Mouse (Mus musculus): ENCODE results near the gene Prpf8. TPM values are rescaled to one million over a fixed set of nuclear protein-coding genes. Genes with fewer than 3 reads are reported as not detected.
"Not testable (repeated sequence)": the region's sequence is repeated elsewhere in the genome, so short reads cannot be mapped to it uniquely, and the experiment has no call there.

Gene Prpf8
- 10 to 100 TPM; 78.7 to 89.4 TPM for total RNA-seq (2021)

GRCm38 (mm10) chr11:75486601-75487285, at the start of gene Prpf8:
Gene Prpf8, plus strand, starts transcription at chr11:75486816.
- intact Hi-C loops (cut with DNase I), result loop anchor here (5.0 to 10.0 kb wide), 2 partner anchors 84 to 312 kb away; partner anchors contain the start of gene Ovca2
- DNase-seq (ENCODE audit: low spot score), result peak; percentile 97

- DNase-seq (ENCODE audit: low spot score), result no peak
- intact Hi-C loops (cut with DNase I), result no loop called here
These were observed 48.4 kb upstream of the Prpf8 start for GRCm38 (mm10) chr11:75438194-75438593.

- DNase-seq (ENCODE audit: low spot score), result no peak
- intact Hi-C loops (cut with DNase I), result no loop called here
These were observed 47.8 kb upstream of the Prpf8 start for GRCm38 (mm10) chr11:75438804-75439203.

GRCm38 (mm10) chr11:75439363-75439762, 47.3 kb upstream of the Prpf8 start, which contains the start of gene Serpinf2:
Gene Serpinf2, minus strand, starts transcription at chr11:75439591.
- intact Hi-C loops (cut with DNase I), result no loop called here
- DNase-seq (ENCODE audit: low spot score), result no peak

GRCm38 (mm10) chr11:75439951-75440350, 46.7 kb upstream of the Prpf8 start:
- intact Hi-C loops (cut with DNase I), result no loop called here
- DNase-seq (ENCODE audit: low spot score), result no peak

- intact Hi-C loops (cut with DNase I), result no loop called here
- DNase-seq (ENCODE audit: low spot score), result no peak
These were observed 45.6 kb upstream of the Prpf8 start for GRCm38 (mm10) chr11:75441034-75441433.

- intact Hi-C loops (cut with DNase I), result no loop called here
These were observed 45.0 kb upstream of the Prpf8 start for GRCm38 (mm10) chr11:75441601-75442000.

GRCm38 (mm10) chr11:75443711-75444110, 42.9 kb upstream of the Prpf8 start:
- intact Hi-C loops (cut with DNase I), result no loop called here
- no peak for DNase-seq (ENCODE audit: low spot score)

More at GRCm38 (mm10) chr11:75441601-75442000, 45.0 kb upstream of the Prpf8 start:
- DNase-seq (ENCODE audit: low spot score), result no peak

GRCm38 (mm10) chr11:75448575-75448974, 38.0 kb upstream of the Prpf8 start:
- no peak for DNase-seq (ENCODE audit: low spot score)
- intact Hi-C loops (cut with DNase I), result no loop called here

GRCm38 (mm10) chr11:75449695-75450094, 36.9 kb upstream of the Prpf8 start:
- intact Hi-C loops (cut with DNase I), result no loop called here
- DNase-seq (ENCODE audit: low spot score), result no peak

GRCm38 (mm10) chr11:75450304-75450908, 36.2 kb upstream of the Prpf8 start:
- intact Hi-C loops (cut with DNase I), result no loop called here

GRCm38 (mm10) chr11:75450936-75451335, 35.7 kb upstream of the Prpf8 start:
- DNase-seq (ENCODE audit: low spot score), result no peak
- intact Hi-C loops (cut with DNase I), result no loop called here

More at GRCm38 (mm10) chr11:75450304-75450908, 36.2 kb upstream of the Prpf8 start:
- DNase-seq (ENCODE audit: low spot score), result no peak

- DNase-seq (ENCODE audit: low spot score), result no peak
- intact Hi-C loops (cut with DNase I), result no loop called here
These were observed 34.5 kb upstream of the Prpf8 start for GRCm38 (mm10) chr11:75452081-75452480.

- no peak for DNase-seq (ENCODE audit: low spot score)
- intact Hi-C loops (cut with DNase I), result no loop called here
These were observed 33.6 kb upstream of the Prpf8 start for GRCm38 (mm10) chr11:75452812-75453557.

GRCm38 (mm10) chr11:75453991-75454930, 32.4 kb upstream of the Prpf8 start, which contains the start of gene Wdr81:
Gene Wdr81, minus strand, starts transcription at chr11:75454717.
- intact Hi-C loops (cut with DNase I), result no loop called here

GRCm38 (mm10) chr11:75455041-75455736, 31.4 kb upstream of the Prpf8 start:
- intact Hi-C loops (cut with DNase I), result no loop called here
- no peak for DNase-seq (ENCODE audit: low spot score)

More at GRCm38 (mm10) chr11:75453991-75454930, 32.4 kb upstream of the Prpf8 start, which contains the start of gene Wdr81:
- peak; percentile 81 for DNase-seq (ENCODE audit: low spot score)

GRCm38 (mm10) chr11:75455971-75456370, 30.6 kb upstream of the Prpf8 start:
- intact Hi-C loops (cut with DNase I); DNase-seq (ENCODE audit: low spot score): not testable (repeated sequence)

GRCm38 (mm10) chr11:75456440-75456871, 30.2 kb upstream of the Prpf8 start:
- DNase-seq (ENCODE audit: low spot score), result no peak
- intact Hi-C loops (cut with DNase I), result no loop called here

- DNase-seq (ENCODE audit: low spot score), result no peak
- intact Hi-C loops (cut with DNase I), result no loop called here
These were observed 28.4 kb upstream of the Prpf8 start for GRCm38 (mm10) chr11:75458169-75458568.

Measured in heart, postnatal 25 days (tissue).